Mouse (Mus musculus) gastrocnemius, adult 8-10 months (tissue): ENCODE data around the gene Slc30a1. TPM values are rescaled to one million over a fixed set of nuclear protein-coding genes. Genes with fewer than 3 reads are reported as not detected.

Experiments used
- DNase-seq, 2 experiments: peaks; one replicate each; pipeline ENCODE4 v3.0.0; 2022; ENCODE audit warnings: low spot score in 2 of 2
- total RNA-seq, 4 experiments: library from RNA; stranded (reverse); gene quantifications; 2 replicates each; pipeline ENCODE4 v1.2.4; 2022

Gene Slc30a1
- 1 to 10 TPM; 5.4 to 8.7 (median 7.3) TPM for total RNA-seq

DNA sequence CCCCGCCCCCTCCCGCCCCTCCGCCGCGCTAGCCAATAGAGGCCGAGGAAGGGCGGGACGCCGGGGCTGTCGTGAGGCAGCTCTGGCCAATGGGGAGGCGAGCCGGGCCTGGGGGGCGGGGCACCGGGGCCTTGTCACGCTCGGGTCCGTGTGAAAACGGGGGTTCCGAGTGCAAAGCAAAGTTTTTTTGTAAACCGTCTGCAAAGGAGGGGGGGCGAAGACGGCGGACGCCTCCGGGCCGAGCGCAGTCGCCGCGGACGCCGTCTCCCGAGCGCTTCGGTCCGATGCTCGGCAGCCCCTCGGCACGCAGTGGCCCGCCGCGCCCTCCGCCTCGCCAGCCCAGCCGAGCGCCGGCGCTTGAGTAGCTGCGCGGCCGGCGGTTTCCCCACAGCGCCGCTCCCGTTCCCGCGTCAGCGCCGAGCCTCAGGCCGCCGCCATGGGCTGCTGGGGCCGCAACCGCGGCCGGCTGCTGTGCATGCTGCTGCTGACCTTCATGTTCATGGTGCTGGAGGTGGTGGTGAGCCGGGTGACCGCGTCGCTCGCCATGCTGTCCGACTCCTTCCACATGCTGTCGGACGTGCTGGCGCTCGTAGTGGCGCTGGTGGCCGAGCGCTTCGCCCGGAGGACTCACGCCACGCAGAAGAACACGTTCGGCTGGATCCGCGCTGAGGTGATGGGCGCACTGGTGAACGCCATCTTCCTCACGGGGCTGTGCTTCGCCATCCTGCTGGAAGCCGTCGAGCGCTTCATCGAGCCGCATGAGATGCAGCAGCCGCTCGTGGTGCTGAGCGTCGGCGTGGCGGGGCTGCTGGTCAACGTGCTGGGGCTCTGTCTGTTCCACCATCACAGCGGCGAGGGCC lies at the start of gene Slc30a1:
TSS of gene Slc30a1 (plus strand) at position 197 of the 860 bp plus-strand sequence.
- DNase-seq, result peak; percentile 97 to 99

DNA sequence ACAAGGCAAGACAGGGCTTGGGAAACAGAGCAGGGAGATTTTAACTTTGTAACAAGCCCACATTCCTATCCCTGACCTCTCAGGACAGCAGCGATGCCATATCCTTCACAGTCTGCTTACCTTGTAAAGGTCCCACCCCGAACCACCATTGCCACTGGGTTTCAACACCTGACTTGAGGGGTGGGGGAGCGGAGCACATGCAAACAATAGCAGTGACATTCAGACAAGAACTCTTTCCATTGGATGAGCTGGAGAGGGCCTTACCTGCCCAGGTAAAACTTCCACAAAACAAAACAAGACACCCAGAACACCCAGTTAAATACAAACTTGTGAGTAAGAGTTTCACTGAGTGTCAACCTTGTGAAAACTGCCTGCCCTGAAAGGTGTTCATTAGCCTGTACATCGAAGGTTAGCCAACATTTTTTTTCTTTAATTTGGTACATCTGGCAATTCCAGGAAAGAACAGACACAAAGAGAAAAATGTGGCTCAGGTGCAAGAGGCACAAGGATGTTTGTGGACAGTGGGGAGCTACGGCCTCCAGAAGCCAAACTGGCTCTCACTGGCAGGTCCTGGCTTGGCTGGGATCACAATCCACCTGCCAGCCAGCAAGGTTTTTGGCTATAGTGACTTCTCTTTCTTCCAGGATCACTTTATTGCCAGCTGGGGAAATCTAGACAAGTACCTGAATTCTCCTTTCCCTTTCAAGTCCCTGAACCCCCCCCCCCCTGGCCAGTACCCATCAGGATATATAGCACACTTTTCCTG lies 49.5 kb upstream of the Slc30a1 start:
- no peak for DNase-seq

GRCm38 (mm10) chr1:191858136-191858535 lies 48.4 kb upstream of the Slc30a1 start:
- no peak for DNase-seq

DNA sequence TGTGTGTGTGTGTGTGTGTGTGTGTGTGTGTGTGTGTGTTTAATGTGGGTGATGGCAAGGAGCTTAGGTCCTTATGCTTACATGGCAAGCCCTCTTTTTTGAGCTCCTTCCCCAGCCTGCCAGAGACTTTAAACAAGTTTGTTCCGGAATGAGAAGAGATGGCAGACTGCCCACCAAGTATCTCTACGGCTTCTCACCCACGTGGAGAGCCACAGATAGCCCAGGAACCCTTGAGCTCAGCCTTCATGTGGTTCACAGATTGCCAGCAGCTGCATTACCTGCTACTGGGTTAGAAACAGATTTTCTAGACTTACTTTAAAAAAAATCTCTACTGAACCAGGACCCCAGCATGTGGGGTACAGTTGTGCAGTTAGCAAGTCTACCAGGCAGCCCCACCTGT lies 46.7 kb upstream of the Slc30a1 start:
- no peak for DNase-seq

DNA sequence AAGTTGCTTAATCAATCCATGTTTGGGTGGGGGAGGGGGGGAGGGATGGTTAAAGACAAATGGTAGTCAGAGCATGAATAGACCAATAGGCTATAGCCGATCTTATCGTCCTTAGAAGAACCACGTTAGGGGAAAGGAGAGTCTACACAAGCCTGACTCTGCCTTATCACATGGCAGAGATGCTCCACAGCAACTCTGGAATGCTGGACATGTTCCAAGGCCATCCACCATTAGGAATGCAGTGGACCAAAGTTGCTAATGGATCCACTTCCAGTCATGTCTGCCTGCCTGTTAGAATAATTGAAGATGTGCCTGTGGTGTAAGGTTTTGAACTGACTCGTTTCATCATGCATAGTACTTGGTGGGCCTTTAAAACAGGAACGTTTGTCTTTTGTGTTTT lies 45.3 kb upstream of the Slc30a1 start:
- no peak for DNase-seq

- DNase-seq, result no peak
Measured at GRCm38 (mm10) chr1:191863833-191864550, 42.6 kb upstream of the Slc30a1 start.

GRCm38 (mm10) chr1:191864551-191865027 lies 42.0 kb upstream of the Slc30a1 start:
- DNase-seq, result no peak

DNA sequence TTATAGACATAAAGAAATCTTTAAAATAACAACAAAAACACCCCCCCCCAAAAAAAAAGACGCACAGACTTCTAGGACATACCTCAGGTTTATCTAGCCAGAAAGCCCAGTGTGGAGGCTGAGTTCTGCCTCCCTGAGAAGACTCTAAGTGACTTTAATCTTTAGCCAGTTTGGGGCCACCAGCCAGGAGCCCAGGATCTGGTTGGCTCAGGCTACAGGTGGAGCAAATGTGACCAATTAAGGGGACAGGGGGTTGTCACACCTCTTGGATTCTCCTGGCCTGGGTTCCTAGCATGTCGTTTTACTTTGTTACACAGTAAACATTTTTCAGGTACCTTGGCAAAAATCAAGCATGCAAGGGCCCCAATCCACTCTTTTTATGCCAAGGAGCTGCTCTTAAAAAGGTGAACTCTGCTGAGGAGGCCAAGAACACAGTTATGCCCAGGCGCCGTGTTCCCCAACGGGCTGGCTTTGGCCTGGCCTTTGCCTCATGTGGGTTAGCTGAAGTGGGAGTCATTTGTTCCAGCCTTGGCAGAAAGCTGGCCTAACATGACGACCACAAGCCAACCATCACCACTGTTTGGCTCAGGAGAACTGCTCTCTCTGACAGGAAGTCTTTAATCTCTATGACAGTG lies 34.4 kb upstream of the Slc30a1 start:
- no peak for DNase-seq

- DNase-seq, result no peak
Measured at GRCm38 (mm10) chr1:191875006-191875405, 31.6 kb upstream of the Slc30a1 start.

- no peak for DNase-seq
Measured at GRCm38 (mm10) chr1:191875683-191876305, 30.8 kb upstream of the Slc30a1 start.

GRCm38 (mm10) chr1:191877681-191878080 lies 28.9 kb upstream of the Slc30a1 start:
- DNase-seq, result no peak

DNA sequence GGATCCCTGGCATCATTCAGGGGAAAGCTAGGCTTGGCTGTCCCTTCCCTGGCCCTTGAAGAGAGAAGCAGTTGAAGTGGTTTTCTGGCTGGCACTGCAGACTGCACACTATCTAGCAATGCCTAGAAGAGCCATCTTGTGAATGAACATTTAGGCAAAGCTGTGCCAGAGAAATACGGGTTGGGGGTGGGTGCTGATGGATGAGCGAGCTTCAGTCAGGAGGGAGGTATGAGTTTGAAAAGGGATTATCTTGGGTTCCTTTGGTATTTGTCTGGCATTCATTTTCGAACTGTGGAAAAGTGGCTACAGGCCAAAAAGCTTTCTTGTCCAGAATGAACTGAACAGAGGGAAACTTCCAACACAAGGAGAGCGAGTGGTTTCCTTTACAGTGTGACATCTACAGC lies 28.0 kb upstream of the Slc30a1 start:
- no peak for DNase-seq

- no peak for DNase-seq
Measured at GRCm38 (mm10) chr1:191880247-191880646, 26.3 kb upstream of the Slc30a1 start.

DNA sequence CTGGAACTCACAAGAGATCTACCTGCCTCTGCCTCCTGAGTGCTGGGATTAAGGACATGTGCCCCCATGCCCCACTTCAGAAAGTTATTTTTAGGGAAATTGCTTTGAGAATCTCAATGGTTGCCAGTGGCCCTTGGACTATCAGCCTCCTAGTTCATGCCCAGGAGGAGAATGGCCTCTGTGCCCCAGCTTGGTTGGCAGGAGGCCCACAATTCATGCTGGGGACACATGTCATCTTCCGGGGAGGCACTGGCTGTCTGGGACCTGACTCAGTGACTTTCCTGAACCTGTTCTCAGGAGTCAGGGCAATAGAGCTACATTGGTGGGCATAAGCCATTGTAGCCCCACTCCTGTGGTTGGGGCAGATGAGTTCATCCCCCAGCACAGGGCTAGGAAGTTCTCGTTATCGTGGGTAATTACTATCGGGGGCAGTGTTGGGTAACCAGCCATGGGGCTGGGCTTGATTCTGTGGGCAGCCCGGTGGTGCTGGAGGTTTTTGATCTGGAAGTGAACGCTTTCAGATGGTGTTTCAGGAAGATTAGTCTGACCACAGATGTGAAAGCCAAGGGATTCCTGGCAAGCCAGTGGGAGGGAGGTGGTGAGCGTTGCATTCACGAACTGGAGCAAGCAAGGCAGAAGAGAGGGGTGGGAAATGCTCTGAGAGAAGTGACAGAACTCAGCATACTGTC lies 25.5 kb upstream of the Slc30a1 start:
- DNase-seq, result no peak

DNA sequence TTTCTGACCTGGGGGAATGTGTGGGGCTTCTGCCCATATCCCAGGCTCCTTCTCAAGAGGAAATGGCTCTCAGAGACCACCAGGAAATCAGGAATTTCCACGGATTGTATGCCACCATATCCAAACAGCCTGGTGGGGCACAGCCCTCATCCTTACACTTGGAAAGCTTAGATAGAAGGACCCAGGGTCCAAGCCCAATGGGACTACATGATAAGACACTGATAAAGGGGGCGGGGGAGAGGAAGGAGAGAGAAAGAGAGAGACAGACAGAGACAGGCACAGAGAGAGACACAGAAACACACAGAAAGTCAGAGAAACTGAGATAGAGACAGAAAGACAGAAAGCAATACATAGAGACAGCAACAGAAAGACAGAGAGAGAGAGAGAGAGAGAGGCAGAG lies 24.9 kb upstream of the Slc30a1 start:
- no peak for DNase-seq

GRCm38 (mm10) chr1:191882474-191883206 lies 23.9 kb upstream of the Slc30a1 start:
- DNase-seq, result no peak

- DNase-seq, result no peak
Measured at GRCm38 (mm10) chr1:191883654-191884053, 22.9 kb upstream of the Slc30a1 start.

- DNase-seq, result no peak
Measured at GRCm38 (mm10) chr1:191891912-191892311, 14.7 kb upstream of the Slc30a1 start.

GRCm38 (mm10) chr1:191894386-191894785 lies 12.2 kb upstream of the Slc30a1 start:
- peak in 1 of 2 experiments; percentile 21 for DNase-seq
